Mouse (Mus musculus) heart, adult 2 months (tissue): ENCODE results near the gene Fam124a. TPM values are rescaled to one million over a fixed set of nuclear protein-coding genes. Genes with fewer than 3 reads are reported as not detected.
A peak's percentile ranks its signal among the peaks of the same experiment; 100 is the strongest.

Experiments used
- DNase-seq, 2 experiments: peaks; one replicate each; pipeline ENCODE4 v3.0.0; 2021
- H3K27ac ChIP-seq: fragments of 200-600 bp; 2 replicates; pipeline ENCODE4 v1.8.1; 2022
- H3K27me3 ChIP-seq: fragments of 200-500 bp; 2 replicates; pipeline ENCODE4 v1.6.1; 2012; ENCODE audit warnings: mild to moderate bottlenecking, low read length, inconsistent platforms, mixed read lengths; ENCODE audit not compliant: control insufficient read depth, insufficient read depth
- H3K36me3 ChIP-seq: fragments of 200-500 bp; 2 replicates; pipeline ENCODE4 v1.6.1; 2012; ENCODE audit warnings: low read length, inconsistent platforms; ENCODE audit not compliant: control insufficient read depth, insufficient read depth
- H3K4me1 ChIP-seq: fragments of 200-500 bp; 2 replicates; pipeline ENCODE4 v1.6.1; 2011; ENCODE audit warnings: low read length; ENCODE audit not compliant: control insufficient read depth, insufficient read depth
- H3K4me3 ChIP-seq: fragments of 200-600 bp; 2 replicates; pipeline ENCODE4 v1.8.1; 2022
- H3K79me2 ChIP-seq: fragments of 200-500 bp; replicated peaks from 2 replicates; pipeline ENCODE4 v1.6.1; 2012; ENCODE audit warnings: mild to moderate bottlenecking, inconsistent platforms, low read length, moderate library complexity, mixed read lengths; ENCODE audit not compliant: control insufficient read depth, insufficient read depth
- H3K9ac ChIP-seq: fragments of 200-500 bp; 2 replicates; pipeline ENCODE4 v1.6.1; 2012; ENCODE audit warnings: low read depth, mild to moderate bottlenecking, control low read depth, inconsistent platforms, low read length, mixed read lengths
- CTCF ChIP-seq: fragments of 200-600 bp; IDR thresholded peaks from 2 replicates; pipeline ENCODE4 v1.8.1; 2022; ENCODE audit warnings: antibody characterized with exemption, mild to moderate bottlenecking, moderate library complexity
- EP300 ChIP-seq: fragments of 200-500 bp; IDR thresholded peaks from 2 replicates; pipeline ENCODE4 v1.6.1; 2011; ENCODE audit warnings: low read depth, low read length, control low read depth; ENCODE audit not compliant: insufficient read depth
- POLR2A ChIP-seq: fragments of 200-500 bp; IDR thresholded peaks from 2 replicates; pipeline ENCODE4 v1.6.1; 2011; ENCODE audit warnings: mild to moderate bottlenecking, low read depth, low read length, control low read depth; ENCODE audit not compliant: insufficient read depth
- WGBS: fragments of 180-500 bp; shearing (Covaris S2); methylation state at CpG from one replicate; pipeline ENCODE4 v1.1.7; 2018; 5-methylcytosine and 5-hydroxymethylcytosine counted together
- intact Hi-C: fragments of 180-260 bp; cut with DNase I; formaldehyde crosslinking; loops from one replicate; pipeline ENCODE4 v1.15.1; 2025
- polyA plus RNA-seq: library from polyadenylated mRNA; depleted of rRNA; stranded (reverse); fragments of >200 nt; gene quantifications from 2 replicates; pipeline ENCODE4 v1.2.3, GENCODE M21; 2012
- total RNA-seq, 2 experiments: library from RNA; stranded (reverse); gene quantifications; 2 replicates each; pipeline ENCODE4 v1.2.3; 2021

The Fam124a gene
- total and polyA plus RNA-seq, 3 experiments: 3.4 to 7.9 (median 3.4) TPM

GRCm38 (mm10) chr14:62536988-62537387 is 18.5 kb upstream of the Fam124a start:
- 34% methylated on average over 5 of the region's 5 CpGs for WGBS
- Histone ChIP-seq H3K4me3 (no peak overlapping the region), H3K9ac (no peak overlapping the region), H3K79me2 (no peaks in the 10 kb centered on the region), H3K27ac (no peak overlapping the region), H3K36me3 (no peaks in the 10 kb centered on the region), H3K4me1 (no peaks in the 10 kb centered on the region; the same call in 1 of the 2 replicates), H3K27me3 (no peaks in the 10 kb centered on the region)
- no peak for DNase-seq
- TF ChIP-seq EP300 (no peak), CTCF (no peak), POLR2A (no peak)
- intact Hi-C loops: no loop called here

GRCm38 (mm10) chr14:62539834-62540233 is 15.7 kb upstream of the Fam124a start:
- Histone ChIP-seq H3K79me2 (no peaks in the 10 kb centered on the region), H3K4me3 (no peak overlapping the region), H3K27me3 (no peaks in the 10 kb centered on the region), H3K27ac (no peak overlapping the region), H3K4me1 (no peaks in the 10 kb centered on the region; the same call in 1 of the 2 replicates), H3K36me3 (no peaks in the 10 kb centered on the region), H3K9ac (no peak overlapping the region)
- WGBS: 68% methylated on average over 3 of the region's 3 CpGs
- intact Hi-C loops: no loop called here
- DNase-seq: no peak
- TF ChIP-seq EP300 (no peak), POLR2A (no peak), CTCF (no peak)

- 65% methylated on average over 1 of the region's 1 CpGs for WGBS
- peak overlapping the region; percentile 7 for H3K27ac ChIP-seq
- no peaks in the 10 kb centered on the region; the same call in 1 of the 2 replicates for H3K4me1 ChIP-seq
- intact Hi-C loops: no loop called here
- no peaks in the 10 kb centered on the region for H3K36me3 ChIP-seq
- H3K27me3 ChIP-seq: no peaks in the 10 kb centered on the region
- no peak overlapping the region for H3K4me3 ChIP-seq
- no peak for TF ChIP-seq EP300
- TF ChIP-seq CTCF: no peak
- no peak for TF ChIP-seq POLR2A
- no peak overlapping the region for H3K9ac ChIP-seq
- H3K79me2 ChIP-seq: no peaks in the 10 kb centered on the region
- no peak for DNase-seq
These were observed 13.8 kb upstream of the Fam124a start for GRCm38 (mm10) chr14:62541751-62542150.

GRCm38 (mm10) chr14:62546296-62546695 is 9.2 kb upstream of the Fam124a start:
- Histone ChIP-seq H3K27me3 (no peaks in the 10 kb centered on the region), H3K4me1 (no peaks in the 10 kb centered on the region; the same call in 1 of the 2 replicates), H3K36me3 (no peaks in the 10 kb centered on the region), H3K79me2 (no peaks in the 10 kb centered on the region), H3K4me3 (no peak overlapping the region), H3K9ac (no peak overlapping the region), H3K27ac (no peak overlapping the region)
- 82% methylated on average over 6 of the region's 6 CpGs for WGBS
- intact Hi-C loops: no loop called here
- no peak for TF ChIP-seq EP300
- no peak for TF ChIP-seq CTCF
- no peak for TF ChIP-seq POLR2A
- DNase-seq: no peak

GRCm38 (mm10) chr14:62546746-62547145 is 8.8 kb upstream of the Fam124a start:
- Histone ChIP-seq H3K36me3 (no peaks in the 10 kb centered on the region), H3K9ac (no peak overlapping the region), H3K4me3 (no peak overlapping the region), H3K4me1 (no peaks in the 10 kb centered on the region), H3K27ac (no peak overlapping the region), H3K27me3 (no peaks in the 10 kb centered on the region), H3K79me2 (no peaks in the 10 kb centered on the region)
- no peak for DNase-seq
- 65% methylated on average over 4 of the region's 4 CpGs for WGBS
- no peak for TF ChIP-seq EP300
- TF ChIP-seq POLR2A: no peak
- TF ChIP-seq CTCF: no peak
- intact Hi-C loops: no loop called here

- no peak for DNase-seq
These were observed 5.4 kb upstream of the Fam124a start for GRCm38 (mm10) chr14:62550121-62550520.

More at GRCm38 (mm10) chr14:62550121-62550520, 5.4 kb upstream of the Fam124a start:
- no peak overlapping the region for H3K27ac ChIP-seq
- no peak overlapping the region for H3K4me3 ChIP-seq
- H3K27me3 ChIP-seq: no peaks in the 10 kb centered on the region
- TF ChIP-seq POLR2A (no peak), CTCF (no peak), EP300 (no peak)
- 27% methylated on average over 4 of the region's 4 CpGs for WGBS
- no peak overlapping the region for H3K9ac ChIP-seq
- H3K79me2 ChIP-seq: no peaks in the 10 kb centered on the region
- H3K36me3 ChIP-seq: no peaks in the 10 kb centered on the region
- intact Hi-C loops: no loop called here
- H3K4me1 ChIP-seq: no peaks in the 10 kb centered on the region; the same call in 1 of the 2 replicates
